Mouse (Mus musculus): ENCODE results near the gene Lrrc46. TPM values are rescaled to one million over a fixed set of nuclear protein-coding genes. Genes with fewer than 3 reads are reported as not detected.

Gene Lrrc46
- polyA plus RNA-seq, 1 experiment = not detected

- 2% methylated on average over 36 of the region's 36 CpGs for WGBS
- TF ChIP-seq POLR2A (IDR thresholded peaks at IDR 0.05; ENCODE audit: borderline replicate concordance, control insufficient read depth, low read depth, low read length) = no peak
- TF ChIP-seq CTCF (IDR thresholded peaks at IDR 0.05; ENCODE audit: control insufficient read depth, insufficient read depth, low read length) = no peak
- Histone ChIP-seq H3K4me3 (replicated peaks; ENCODE audit: control insufficient read depth, low read depth, low read length) (no peak overlapping the region), H3K4me1 (ENCODE audit: control insufficient read depth, insufficient read depth, low read length) (no peaks in the 10 kb centered on the region), H3K27ac (ENCODE audit: control insufficient read depth, insufficient read depth, low read depth, low read length, poor library complexity) (no peak overlapping the region)
Observed at GRCm38 (mm10) chr11:97017696-97018582, 23.3 kb downstream of the Lrrc46 start.

- Histone ChIP-seq H3K4me3 (replicated peaks; ENCODE audit: control insufficient read depth, low read depth, low read length) (no peak within 1 kb of the TSS), H3K4me1 (ENCODE audit: control insufficient read depth, insufficient read depth, low read length) (no peaks in the 10 kb centered on the region), H3K27ac (ENCODE audit: control insufficient read depth, insufficient read depth, low read depth, low read length, poor library complexity) (no peak within 1 kb of the TSS)
- 55% methylated on average over 8 of the region's 8 CpGs for WGBS
- TF ChIP-seq CTCF (IDR thresholded peaks at IDR 0.05; ENCODE audit: control insufficient read depth, insufficient read depth, low read length) = no peak
- no peak for TF ChIP-seq POLR2A (IDR thresholded peaks at IDR 0.05; ENCODE audit: borderline replicate concordance, control insufficient read depth, low read depth, low read length)
Observed at GRCm38 (mm10) chr11:97013121-97013670, 28.0 kb downstream of the Lrrc46 start, which contains the start of gene Sp6. Gene Sp6, plus strand, starts transcription at chr11:97013394.

- no peak for TF ChIP-seq POLR2A (IDR thresholded peaks at IDR 0.05; ENCODE audit: borderline replicate concordance, control insufficient read depth, low read depth, low read length)
- TF ChIP-seq CTCF (IDR thresholded peaks at IDR 0.05; ENCODE audit: control insufficient read depth, insufficient read depth, low read length) = no peak
- Histone ChIP-seq H3K4me3 (replicated peaks; ENCODE audit: control insufficient read depth, low read depth, low read length) (no peak overlapping the region), H3K4me1 (ENCODE audit: control insufficient read depth, insufficient read depth, low read length) (peaks cover 3% of the 10 kb centered on the region; the same call in 1 of the 2 replicates), H3K27ac (ENCODE audit: control insufficient read depth, insufficient read depth, low read depth, low read length, poor library complexity) (no peak overlapping the region)
- WGBS = 52% methylated on average over 8 of the region's 8 CpGs
Observed at GRCm38 (mm10) chr11:97009198-97009790, 31.9 kb downstream of the Lrrc46 start.

- TF ChIP-seq CTCF (IDR thresholded peaks at IDR 0.05; ENCODE audit: control insufficient read depth, insufficient read depth, low read length) (no peak), POLR2A (IDR thresholded peaks at IDR 0.05; ENCODE audit: borderline replicate concordance, control insufficient read depth, low read depth, low read length) (no peak)
- Histone ChIP-seq H3K27ac (ENCODE audit: control insufficient read depth, insufficient read depth, low read depth, low read length, poor library complexity) (no peak overlapping the region), H3K4me1 (ENCODE audit: control insufficient read depth, insufficient read depth, low read length) (peaks cover 3% of the 10 kb centered on the region; the same call in 1 of the 2 replicates), H3K4me3 (replicated peaks; ENCODE audit: control insufficient read depth, low read depth, low read length) (no peak overlapping the region)
- WGBS = 66% methylated on average over 9 of the region's 9 CpGs
Observed at GRCm38 (mm10) chr11:97007093-97007794, 34.0 kb downstream of the Lrrc46 start.

GRCm38 (mm10) chr11:97003170-97003569, 38.0 kb downstream of the Lrrc46 start:
- WGBS = 42% methylated on average over 5 of the region's 5 CpGs

GRCm38 (mm10) chr11:96997380-96997956, 43.7 kb downstream of the Lrrc46 start:
- H3K4me3 ChIP-seq (replicated peaks; ENCODE audit: control insufficient read depth, low read depth, low read length) = no peak overlapping the region
- 35% methylated on average over 30 of the region's 30 CpGs for WGBS
- no peaks in the 10 kb centered on the region for H3K4me1 ChIP-seq (ENCODE audit: control insufficient read depth, insufficient read depth, low read length)

More at GRCm38 (mm10) chr11:97003170-97003569, 38.0 kb downstream of the Lrrc46 start:
- TF ChIP-seq CTCF (IDR thresholded peaks at IDR 0.05; ENCODE audit: control insufficient read depth, insufficient read depth, low read length) (no peak), POLR2A (IDR thresholded peaks at IDR 0.05; ENCODE audit: borderline replicate concordance, control insufficient read depth, low read depth, low read length) (no peak)
- H3K4me3 ChIP-seq (replicated peaks; ENCODE audit: control insufficient read depth, low read depth, low read length) = no peak overlapping the region
- no peak overlapping the region for H3K27ac ChIP-seq (ENCODE audit: control insufficient read depth, insufficient read depth, low read depth, low read length, poor library complexity)
- H3K4me1 ChIP-seq (ENCODE audit: control insufficient read depth, insufficient read depth, low read length) = peaks cover 3% of the 10 kb centered on the region; the same call in 1 of the 2 replicates

GRCm38 (mm10) chr11:96996773-96997379, 44.3 kb downstream of the Lrrc46 start:
- H3K4me3 ChIP-seq (replicated peaks; ENCODE audit: control insufficient read depth, low read depth, low read length) = no peak overlapping the region
- H3K27ac ChIP-seq (ENCODE audit: control insufficient read depth, insufficient read depth, low read depth, low read length, poor library complexity) = no peak overlapping the region
- H3K4me1 ChIP-seq (ENCODE audit: control insufficient read depth, insufficient read depth, low read length) = no peaks in the 10 kb centered on the region
- WGBS = 64% methylated on average over 17 of the region's 17 CpGs
- TF ChIP-seq CTCF (IDR thresholded peaks at IDR 0.05; ENCODE audit: control insufficient read depth, insufficient read depth, low read length) = no peak
- TF ChIP-seq POLR2A (IDR thresholded peaks at IDR 0.05; ENCODE audit: borderline replicate concordance, control insufficient read depth, low read depth, low read length) = no peak

More at GRCm38 (mm10) chr11:96997380-96997956, 43.7 kb downstream of the Lrrc46 start:
- TF ChIP-seq POLR2A (IDR thresholded peaks at IDR 0.05; ENCODE audit: borderline replicate concordance, control insufficient read depth, low read depth, low read length) (no peak), CTCF (IDR thresholded peaks at IDR 0.05; ENCODE audit: control insufficient read depth, insufficient read depth, low read length) (no peak)
- no peak overlapping the region for H3K27ac ChIP-seq (ENCODE audit: control insufficient read depth, insufficient read depth, low read depth, low read length, poor library complexity)
